Mouse (Mus musculus): Measurements from ENCODE around the gene Zfhx2. TPM values are rescaled to one million over a fixed set of nuclear protein-coding genes. Genes with fewer than 3 reads are reported as not detected.

Gene Zfhx2
- 1 to 10 TPM; 2.9 to 4.0 TPM for total RNA-seq (2021)
- long read RNA-seq, experiment 1 = 0 reads
- long read RNA-seq, experiment 2, partial matches to known transcripts = 1 of 1 reads
- long read RNA-seq, experiment 2, other reads (novel, unspliced or antisense) = 0 of 1 reads

DNA sequence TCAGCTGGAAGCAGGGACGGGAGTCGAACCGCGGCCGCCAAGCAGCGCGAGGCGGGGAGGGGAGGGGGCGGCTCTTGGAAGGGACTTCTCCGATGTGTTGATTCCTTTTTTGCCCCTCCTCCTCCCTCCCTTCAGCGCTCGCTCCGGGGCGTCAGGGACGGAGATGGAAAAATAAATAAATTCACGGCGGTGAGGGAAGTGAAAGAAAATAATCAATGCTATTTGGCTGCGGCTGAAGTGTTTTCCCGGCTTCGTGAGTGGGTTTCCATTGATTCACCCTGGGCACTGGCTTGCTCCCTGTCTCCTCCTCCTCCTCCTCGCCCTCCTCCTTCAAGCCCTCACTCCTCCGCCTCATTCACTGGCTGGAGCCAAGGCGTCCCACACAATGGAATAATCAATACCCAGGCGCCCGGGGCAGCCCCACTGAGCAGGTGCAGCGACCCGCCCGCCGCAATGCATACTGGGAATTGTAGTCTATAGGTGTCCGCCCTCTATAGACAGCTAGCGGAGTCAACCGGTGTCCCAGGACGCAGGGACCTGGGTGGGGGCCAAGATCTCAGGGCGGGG, at the start of gene Zfhx2:
Gene Zfhx2 (minus strand): TSS at position 314 of the 567 bp plus-strand sequence.
- DNase-seq (ENCODE audit: low spot score in 2 of 2) = peak; percentile 64 to 88

DNA sequence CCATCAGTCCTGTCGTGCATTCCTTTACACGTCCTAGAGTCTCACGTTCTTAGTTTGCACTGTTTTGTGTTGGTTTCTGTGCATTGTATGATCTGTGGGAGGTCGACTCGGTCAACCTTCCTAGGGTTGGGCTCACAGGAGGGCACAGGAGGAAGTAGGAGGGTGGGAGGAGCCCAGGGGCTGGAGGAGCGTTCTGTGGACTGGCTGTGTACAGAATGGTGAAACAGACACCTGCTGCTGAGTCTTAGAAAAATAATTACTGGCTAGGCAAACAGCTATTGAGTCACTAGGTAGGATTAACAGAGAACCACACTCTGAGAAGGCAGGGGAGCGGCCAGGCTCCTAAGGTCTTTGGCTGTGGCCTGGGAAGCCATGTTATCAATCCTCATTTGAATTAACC, 47.2 kb upstream of the Zfhx2 start:
- no peak for DNase-seq (ENCODE audit: low spot score in 2 of 2)

DNA sequence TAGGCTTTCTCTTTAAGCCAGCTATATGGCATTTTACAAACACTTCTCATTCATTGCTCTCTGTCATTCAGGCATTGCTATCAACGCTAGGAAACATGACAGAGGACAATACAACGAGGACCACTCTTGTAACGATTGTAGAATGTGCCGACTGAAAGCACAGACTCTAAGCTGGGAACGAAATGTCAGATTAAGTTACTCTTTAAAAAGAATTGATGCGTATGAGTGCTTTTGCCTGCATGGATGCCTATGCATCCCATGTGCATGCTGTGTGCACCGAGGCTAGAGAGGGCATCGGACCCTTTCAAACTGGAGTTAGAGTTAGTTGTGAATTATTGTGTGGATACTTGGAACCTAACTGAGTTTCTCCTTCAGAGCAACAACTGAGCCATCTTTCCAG, 43.6 kb upstream of the Zfhx2 start:
- DNase-seq (ENCODE audit: low spot score in 2 of 2) = no peak

DNA sequence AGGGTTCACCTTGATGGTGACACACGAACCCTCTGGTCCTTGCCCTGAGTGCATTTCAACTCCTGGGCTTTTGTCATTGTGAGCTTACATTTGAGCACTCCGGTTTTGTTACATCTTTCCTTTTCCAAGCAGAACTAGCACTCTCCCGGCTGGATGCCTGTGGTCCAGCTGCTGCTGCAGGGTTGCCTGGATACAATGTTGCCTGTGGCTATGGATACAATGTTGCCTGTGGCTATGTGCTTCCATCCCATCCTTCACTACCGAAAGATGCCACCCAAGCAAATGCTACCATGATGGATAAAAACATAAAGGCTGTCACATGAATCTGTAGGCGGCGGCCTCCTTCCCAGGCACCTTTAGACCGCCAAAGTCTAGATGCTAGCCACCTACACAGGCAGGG, 34.4 kb upstream of the Zfhx2 start:
- DNase-seq (ENCODE audit: low spot score in 2 of 2) = no peak

DNA sequence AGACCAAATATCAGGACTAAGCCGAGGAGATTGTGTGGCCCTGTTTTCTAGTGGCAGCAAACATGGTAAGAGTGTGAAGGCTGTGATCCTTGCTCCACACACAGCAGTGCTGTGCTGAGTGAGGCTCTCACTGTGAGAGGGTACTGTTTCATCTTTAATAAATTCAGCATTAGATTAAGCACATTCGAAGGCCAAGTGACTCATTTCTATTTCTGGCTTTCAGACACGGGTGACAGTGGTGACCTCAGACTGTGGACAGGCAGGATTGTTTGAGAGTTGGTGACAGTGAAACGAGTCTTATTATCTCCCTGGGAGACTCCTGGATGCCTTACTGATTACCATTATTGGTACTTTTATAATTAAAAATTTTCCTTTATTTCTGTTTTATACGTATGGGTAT, 33.6 kb upstream of the Zfhx2 start:
- DNase-seq (ENCODE audit: low spot score in 2 of 2) = no peak

DNA sequence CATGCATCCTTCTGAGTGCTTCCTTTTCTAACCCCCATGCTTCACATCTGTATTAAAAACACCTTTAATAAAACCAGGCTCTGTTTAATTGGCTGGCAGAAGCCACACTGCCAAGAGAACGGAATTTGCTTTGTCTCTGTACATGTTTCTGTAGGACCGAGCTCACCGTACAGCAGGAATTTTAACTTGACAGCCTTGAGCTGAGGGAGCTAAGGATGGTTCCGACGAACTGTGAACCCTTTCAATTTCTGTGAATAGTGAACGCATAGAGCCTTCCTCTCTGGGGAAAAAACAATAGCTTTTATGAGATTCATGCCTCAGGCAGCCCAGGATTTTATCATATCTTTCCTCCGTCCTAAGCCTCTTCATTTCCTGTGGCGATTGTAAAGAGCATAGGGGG, 30.2 kb upstream of the Zfhx2 start:
- no peak for DNase-seq (ENCODE audit: low spot score in 2 of 2)

DNA sequence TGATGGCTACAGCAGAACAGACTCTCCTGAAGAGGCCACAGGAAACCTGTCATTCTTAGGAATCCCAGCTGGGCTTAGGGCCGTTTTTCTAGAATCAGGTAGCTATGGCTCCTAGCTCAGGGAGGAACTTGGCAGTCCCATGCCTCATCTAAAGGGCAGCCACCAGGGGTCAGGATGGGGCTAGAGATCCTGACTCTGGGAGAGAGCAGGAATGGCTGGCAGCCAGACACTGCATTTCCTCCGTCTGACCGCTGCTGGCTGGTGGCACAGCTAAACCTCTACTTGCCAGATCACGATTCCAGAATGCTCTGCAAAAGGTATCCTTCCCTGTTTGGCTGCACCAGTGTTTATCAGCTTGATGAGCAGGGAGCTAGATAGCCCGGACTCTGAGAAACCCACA, 29.8 kb upstream of the Zfhx2 start:
- peak; percentile 54 to 87 for DNase-seq (ENCODE audit: low spot score in 2 of 2)

DNA sequence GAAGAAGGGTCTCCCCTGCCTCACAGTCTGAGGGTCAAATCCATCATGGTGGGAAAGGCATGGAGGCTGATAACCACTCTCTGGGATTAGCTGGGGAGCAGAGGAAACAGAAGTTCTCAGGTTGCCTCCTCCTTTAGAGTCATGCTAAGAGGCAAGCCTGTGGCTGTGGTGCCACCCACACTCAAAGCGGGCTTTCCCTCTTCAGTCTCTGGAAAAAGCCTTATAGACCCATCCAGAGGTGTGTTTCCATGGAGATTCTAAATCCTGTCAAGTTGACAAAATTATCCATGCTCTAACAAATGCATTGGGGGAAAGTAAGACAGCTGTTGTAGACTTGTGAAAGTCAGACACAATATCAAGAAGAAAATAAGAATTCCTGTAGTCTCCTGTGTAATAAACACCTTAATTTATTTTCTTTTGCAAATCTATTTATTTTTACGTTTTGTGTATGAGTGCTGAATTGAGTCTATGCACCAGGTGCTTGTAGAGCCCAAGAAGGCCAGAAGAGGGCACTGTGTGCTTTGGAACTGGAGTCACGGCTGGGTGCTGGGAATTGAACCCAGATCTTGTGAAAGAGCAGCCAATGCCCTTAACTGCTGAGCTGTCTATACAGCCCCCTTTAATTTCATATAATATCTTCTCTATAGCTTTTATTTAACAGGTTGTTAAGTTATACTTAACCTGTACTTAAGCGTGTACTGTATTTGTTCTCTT, 27.5 kb upstream of the Zfhx2 start:
- no peak for DNase-seq (ENCODE audit: low spot score in 2 of 2)

DNA sequence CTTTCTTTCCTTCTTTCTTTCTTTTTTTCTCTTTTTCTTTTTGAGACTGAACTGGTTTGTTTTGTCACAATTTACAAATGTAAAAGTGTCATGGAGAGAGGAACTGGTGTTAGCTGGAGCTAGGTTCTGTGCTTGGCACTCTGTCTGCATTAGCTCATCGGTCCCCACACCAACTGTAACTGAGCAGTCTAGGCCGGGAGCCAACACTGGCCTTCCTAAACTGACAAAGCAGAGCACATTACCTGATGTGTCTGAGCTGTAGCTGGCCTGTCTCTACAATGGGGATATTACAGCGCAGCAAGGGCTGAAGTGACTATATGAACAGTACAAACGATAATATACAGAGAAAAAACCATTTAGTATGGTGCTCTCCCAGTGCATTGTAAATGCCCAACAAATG, 26.7 kb upstream of the Zfhx2 start:
- DNase-seq (ENCODE audit: low spot score in 2 of 2) = peak in 1 of 2 experiments; percentile 54

DNA sequence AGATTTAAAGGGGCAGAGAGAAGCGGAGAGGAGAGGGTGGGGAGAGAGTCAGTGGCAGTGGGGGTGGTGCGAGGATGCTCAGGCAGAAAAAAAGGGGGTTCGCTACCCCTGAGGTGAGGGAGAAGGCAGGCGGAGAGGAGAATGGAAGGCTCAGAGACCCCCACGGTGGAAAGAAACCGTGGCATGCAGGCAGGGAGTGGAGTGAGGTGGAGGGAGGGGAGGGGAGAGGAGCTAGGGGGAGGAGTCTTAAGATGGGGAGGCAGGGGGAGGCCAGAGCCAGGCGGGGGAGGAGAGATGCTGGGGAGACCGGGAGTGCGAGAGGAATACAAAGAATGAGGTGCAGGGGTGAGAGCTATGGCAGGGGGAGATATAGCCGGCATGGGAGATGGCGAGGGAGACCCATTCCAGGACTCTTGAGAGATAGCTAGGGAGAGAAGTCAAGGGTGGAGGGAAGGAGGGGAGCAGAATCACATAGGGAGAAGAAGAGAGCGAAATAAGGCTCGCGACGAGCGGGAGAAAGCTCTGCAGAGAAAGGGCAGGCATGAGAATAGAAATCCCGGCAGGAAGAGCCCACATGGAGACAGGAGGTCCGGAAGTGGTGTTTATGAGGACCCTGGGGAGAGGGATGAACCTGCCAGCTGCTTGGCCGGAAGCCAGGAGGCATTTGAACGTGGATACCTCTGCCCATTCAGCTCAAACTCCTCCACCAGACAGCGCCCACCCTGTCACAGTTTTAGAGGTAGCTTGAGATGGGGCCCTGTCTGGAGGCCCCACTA, 24.5 kb upstream of the Zfhx2 start, which contains the start of gene Jph4:
Gene Jph4 (minus strand): TSS at position 511 of the 776 bp plus-strand sequence.
- no peak for DNase-seq (ENCODE audit: low spot score in 2 of 2)

DNA sequence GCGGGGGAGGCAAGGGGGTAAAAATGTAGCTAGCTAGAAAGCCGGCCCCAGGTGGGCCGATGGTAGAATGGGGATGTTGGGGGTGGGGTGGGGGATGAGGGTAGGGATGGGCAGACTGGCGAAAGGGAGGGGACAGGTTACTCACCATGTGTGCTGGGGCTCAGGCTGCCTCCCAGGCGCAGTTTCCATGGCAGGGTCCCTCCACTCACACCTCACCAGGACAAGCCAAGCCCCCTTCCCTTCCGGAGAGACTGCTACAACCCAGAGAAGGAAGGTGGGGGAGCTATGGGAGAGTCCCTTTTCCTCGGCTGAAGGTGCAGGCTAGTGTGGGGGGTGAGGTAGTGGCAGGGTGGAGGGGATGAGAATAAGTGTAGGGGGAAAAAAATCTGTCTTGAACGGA, 23.7 kb upstream of the Zfhx2 start:
- no peak for DNase-seq (ENCODE audit: low spot score in 2 of 2)

DNA sequence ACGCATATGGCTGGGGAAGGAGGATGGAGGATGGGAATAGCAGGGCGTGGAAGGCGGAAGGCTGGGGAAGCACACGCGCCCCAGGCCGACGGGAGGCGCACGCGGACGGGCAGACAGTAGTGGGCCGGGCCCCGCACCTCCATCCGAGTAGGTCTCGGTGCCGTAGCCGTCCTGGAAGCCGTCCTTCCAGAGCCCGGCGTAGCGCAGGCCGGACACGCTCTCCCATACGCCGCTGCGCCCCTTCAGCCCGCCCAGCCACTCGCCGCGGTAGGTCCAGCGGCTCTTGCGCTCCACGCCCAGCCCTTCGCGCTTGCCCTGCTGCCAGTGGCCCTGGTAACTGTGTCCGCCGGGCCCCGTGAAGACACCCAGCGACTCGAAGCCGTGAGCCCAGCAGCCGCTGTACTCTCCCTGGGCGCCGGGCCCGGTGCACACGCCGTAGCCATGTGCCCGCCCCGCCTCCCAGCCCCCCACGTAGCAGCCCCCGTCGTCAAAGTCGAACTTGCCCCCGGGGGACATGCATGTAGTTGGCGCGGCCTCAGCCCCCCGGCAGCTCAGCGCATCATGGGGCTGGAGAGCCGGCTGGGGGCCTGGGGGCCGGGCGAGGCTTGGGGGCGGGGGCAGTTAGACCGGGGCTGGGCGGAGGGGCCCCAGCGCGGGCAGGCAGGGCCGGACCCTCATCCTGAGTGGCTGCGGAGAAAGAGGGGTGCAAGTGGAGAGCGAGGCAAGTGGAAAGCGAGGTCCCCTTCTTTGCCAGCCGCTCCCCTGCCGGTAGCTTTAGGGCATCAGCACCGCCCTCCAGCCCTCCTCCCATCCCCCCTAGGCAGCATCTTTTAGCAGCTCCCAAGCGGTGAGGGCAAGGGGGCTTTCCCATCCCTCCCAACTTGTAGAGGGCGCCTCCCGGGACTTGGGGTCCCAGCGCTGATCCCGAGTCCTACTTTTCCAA, 22.9 kb upstream of the Zfhx2 start:
- DNase-seq (ENCODE audit: low spot score in 2 of 2) = peak in 1 of 2 experiments; percentile 70

DNA sequence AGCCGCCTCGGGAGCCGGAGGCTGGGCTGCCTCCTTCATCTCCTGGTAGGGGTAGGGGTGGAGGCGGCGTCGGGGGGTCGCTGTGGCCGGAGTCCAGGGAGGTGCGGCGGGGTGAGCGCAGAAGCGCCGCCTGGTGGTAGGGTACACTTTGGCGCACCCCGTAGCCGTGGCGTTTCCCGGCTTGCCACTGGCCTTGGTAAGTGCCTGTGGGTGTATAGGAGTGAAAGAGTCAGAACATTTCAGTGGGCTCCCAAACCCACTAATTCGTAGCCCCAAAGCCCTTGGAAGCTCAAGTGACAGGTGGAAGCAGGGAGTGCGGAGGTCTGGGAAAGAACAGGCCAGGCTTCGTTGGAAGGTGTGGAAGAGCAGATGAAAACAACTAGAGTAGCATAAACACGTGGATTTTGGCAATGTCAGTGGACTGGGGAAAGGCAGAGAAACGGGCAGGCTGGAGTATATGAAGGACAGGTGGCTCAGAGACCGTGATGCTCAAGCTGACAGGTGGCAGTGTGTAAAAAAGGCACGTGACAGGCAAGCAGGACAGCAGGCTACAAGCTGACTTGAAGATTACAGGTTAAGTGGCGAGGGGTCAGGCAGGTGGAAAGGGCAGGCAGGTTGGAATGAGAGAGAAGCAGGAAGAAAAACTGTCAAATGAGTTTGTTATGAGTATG, 22.0 kb upstream of the Zfhx2 start:
- no peak for DNase-seq (ENCODE audit: low spot score in 2 of 2)

DNA sequence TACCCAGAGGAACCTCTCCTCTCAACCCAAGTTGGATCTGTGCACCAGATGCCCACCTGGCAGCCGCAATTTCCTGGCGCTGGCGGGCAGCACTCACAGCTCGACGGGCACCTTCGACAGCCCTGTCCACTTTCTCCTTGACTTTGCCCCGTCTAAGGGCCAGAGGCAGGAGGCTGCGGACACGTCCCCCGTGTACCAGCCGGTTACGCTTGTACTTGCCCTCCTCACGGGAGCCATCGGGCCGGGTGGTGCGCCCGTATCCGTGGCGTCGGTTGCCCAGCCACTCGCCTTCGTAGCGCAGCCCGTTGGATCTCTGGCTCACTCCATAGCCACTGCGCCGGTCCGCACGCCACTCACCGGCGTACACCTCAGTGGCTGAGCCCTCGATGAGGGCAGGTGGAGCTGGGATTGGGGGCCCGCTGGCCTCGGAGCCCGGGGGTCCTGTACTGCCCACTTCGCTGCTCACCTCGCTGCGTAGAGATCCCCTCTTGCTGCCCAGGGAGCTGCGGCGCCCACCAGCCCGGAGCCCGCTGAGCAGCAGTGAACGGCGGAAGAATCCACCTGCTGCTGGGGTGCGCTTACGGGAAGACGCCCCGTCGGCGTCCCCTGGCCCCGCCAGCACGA, 21.3 kb upstream of the Zfhx2 start:
- no peak for DNase-seq (ENCODE audit: low spot score in 2 of 2)

DNA sequence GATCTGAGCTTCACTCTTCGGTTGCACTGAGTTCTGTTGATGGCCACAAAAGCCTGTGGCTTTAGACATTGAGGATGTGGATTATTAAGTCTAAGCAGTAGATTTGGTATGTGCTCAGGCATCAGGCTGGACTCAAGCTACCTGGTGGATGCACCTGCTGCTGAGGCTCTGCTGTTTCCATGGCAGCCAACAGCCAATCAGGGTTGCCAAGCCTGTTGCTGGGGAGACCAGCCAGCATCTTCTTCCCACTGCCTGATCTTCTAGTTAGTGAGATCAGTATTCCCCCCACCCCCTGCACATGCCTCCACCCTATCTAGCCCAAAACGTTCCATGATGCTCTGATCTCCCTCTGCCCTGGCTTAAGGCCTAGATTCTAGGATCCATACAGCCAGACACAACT, 19.6 kb upstream of the Zfhx2 start:
- DNase-seq (ENCODE audit: low spot score in 2 of 2) = no peak

DNA sequence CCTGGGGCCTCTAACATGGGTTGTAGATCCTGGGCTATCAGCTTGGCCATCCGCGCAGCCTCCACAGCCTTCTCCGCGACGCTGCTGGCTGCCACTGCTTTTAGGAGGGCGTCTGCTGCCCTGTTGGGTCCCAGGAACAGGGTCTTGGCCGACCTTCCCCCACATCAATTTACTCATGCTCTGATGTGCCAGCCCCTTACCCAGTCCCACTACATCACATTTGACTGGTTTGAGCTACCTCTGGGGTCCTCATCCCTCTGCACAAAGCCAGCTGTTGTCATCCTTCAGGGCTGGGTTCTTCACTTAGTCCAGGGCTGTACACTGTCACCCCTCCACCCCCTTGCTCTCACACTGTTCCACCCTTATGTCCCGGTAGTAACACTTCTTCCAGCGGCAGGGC, 18.0 kb upstream of the Zfhx2 start:
- DNase-seq (ENCODE audit: low spot score in 2 of 2) = no peak

DNA sequence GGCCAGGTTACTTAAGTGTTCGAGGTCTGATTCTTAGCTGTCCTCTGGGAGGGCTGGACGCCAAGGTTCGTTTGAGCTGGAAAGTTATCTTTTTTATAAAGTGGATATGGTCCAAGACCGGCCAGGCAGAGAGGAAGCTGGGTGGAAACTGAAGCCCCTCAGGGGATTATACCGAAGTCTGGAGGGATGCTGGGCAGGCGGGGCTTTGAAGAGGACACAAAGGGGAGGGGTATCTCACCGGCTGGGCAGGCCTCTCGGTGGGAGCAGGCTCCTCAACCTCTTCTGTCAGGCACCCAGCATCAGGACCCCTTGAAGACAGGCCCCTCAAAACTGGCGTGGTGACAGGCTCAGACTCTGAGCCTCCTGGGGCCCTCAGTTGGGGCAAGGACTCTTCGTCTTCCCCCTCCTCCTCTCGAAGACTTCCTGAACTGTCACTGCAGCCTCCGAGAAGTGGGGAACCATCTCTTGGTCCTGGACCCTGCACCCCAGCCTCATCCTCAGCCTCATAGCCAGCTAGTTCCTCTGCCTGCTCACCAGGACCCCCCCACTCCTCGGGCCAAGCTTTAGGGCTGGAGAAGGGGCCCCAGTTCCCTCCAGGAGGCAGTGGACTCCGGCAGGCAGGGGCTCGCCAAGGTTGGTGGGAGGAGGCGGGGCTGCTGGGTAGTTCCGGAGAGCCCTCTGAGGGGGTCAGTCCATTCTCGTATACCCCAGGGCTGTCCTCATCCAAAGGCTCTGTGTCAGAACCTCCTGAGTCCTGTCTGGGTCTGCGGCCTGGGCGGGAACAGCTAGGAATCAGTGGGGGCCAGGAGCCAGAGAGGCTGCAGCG, 17.1 kb upstream of the Zfhx2 start:
- no peak for DNase-seq (ENCODE audit: low spot score in 2 of 2)

DNA sequence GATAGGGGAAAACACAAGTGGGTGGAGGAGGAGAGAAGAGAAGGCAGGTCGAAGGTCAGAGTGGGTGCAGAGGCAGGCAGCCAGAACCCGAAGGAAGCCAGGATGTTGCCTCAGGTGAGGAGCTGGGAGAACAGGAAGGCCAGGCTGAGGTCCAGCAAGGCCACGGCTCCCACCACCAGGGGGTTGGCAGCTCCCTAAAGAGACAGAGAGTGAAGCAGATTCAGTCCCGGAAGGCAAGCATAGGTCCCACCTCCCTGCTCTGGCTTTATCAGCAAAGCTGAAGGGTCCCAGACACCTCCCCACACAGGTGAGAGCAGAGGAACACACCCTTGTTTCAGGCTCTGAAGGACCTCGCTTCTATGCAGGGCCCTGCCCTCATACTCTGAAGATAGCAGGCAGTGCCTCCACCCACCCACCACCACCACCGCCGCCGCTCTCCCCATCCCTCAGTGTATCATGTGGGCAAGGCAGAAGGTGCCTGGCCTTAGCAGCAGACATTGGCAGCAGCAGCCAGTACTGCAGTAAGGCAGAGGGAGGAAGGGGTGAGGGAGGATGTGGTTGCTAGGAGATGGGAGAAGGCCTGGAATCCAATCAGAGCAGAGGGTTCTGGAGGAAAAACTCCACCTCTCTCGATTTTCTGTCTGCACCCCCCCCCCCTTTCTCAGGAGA, 16.2 kb upstream of the Zfhx2 start:
- no peak for DNase-seq (ENCODE audit: low spot score in 2 of 2)

DNA sequence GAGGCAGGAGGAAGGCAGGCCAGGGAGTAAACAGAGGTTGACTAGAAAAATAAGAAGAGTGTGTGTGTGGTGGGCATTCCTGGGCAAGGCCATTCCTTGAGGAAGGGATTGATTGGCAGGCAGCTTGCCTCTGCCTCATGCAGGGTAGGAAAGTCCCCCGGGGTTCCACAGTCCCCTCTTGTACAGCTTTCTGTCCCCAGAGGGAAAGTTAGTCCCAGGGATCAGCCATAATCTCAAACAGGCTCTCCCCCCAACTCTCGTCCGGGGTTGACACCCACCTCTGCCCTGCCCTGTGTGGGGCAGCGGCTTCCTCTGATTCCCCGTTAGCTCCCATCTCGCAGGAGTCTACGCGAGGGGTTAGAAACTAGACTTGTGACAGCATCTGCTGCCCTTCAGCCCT, 14.9 kb upstream of the Zfhx2 start:
- DNase-seq (ENCODE audit: low spot score in 2 of 2) = no peak
